Mouse (Mus musculus): ENCODE results near the gene Zfp653.

DNA sequence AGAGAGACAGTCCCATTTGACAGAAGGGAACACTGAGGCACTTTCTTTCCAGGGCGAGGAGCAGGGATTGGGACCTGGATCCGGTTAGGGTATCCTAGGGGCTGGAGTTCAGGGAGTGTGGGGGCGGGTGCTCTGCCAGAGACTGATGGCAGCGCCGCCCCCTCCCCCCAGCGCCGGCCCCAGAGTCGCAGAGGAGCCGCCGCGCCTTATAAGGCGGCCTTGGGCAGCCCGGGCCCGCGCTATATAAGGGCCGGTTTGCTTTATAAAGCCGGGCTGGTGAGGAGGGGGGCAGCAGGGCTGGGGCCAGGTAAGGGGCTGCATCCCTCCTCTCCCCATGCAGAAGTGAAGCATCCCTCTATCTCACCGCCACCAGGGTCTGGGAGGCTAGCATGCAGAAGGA lies 28.7 kb upstream of the Zfp653 start:
- TF ChIP-seq CTCF (conservative IDR thresholded peaks at IDR 0.05; ENCODE audit: low read length) (no peak), POU5F1 (IDR thresholded peaks at IDR 0.05; ENCODE audit: borderline replicate concordance, low read length) (no peak)

Data from E14TG2a.4 (cell line).